Mouse (Mus musculus) midbrain, embryonic 12.5 days (tissue): Measurements from ENCODE around the gene Fcho2. TPM values are rescaled to one million over a fixed set of nuclear protein-coding genes. Genes with fewer than 3 reads are reported as not detected.

Experiments used
- ATAC-seq: fragments of 200-750 bp; cut with Nextera tagmentation; 2 replicates; pipeline ENCODE4 v1.8.0; 2017; ENCODE audit warnings: low read depth, moderate TSS enrichment, moderate library complexity; ENCODE audit not compliant: low FRiP score
- H3K27ac ChIP-seq: fragments of 300-500 bp; sonication (generic); replicated peaks from 2 replicates; pipeline ENCODE4 v1.5.1; 2016; ENCODE audit warnings: mild to moderate bottlenecking
- H3K27me3 ChIP-seq: fragments of 300-500 bp; sonication (generic); 2 replicates; pipeline ENCODE4 v1.6.1; 2016; ENCODE audit warnings: mild to moderate bottlenecking
- H3K36me3 ChIP-seq: fragments of 300-500 bp; sonication (generic); 2 replicates; pipeline ENCODE4 v1.6.1; 2016
- H3K4me1 ChIP-seq: fragments of 300-500 bp; sonication (generic); 2 replicates; pipeline ENCODE4 v1.6.1; 2016
- H3K4me2 ChIP-seq: fragments of 300-500 bp; sonication (generic); replicated peaks from 2 replicates; pipeline ENCODE4 v1.6.1; 2016; ENCODE audit warnings: mild to moderate bottlenecking, moderate library complexity
- H3K4me3 ChIP-seq: fragments of 300-500 bp; sonication (generic); 2 replicates; pipeline ENCODE4 v1.5.1; 2016; ENCODE audit warnings: mild to moderate bottlenecking
- H3K9ac ChIP-seq: fragments of 300-500 bp; sonication (generic); replicated peaks from 2 replicates; pipeline ENCODE4 v1.6.1; 2016; ENCODE audit warnings: mild to moderate bottlenecking, moderate library complexity
- H3K9me3 ChIP-seq: fragments of 300-500 bp; sonication (generic); 2 replicates; pipeline ENCODE4 v1.6.1; 2016; ENCODE audit warnings: mild to moderate bottlenecking
- WGBS: fragments of 180-500 bp; shearing (Covaris S2); methylation state at CpG from one replicate; pipeline ENCODE4 v1.1.7; 2016; 5-methylcytosine and 5-hydroxymethylcytosine counted together
- polyA plus RNA-seq: library from polyadenylated mRNA; unstranded; fragments of >200 nt; fragmentation: Nextera tagmentation; extraction: Ambion mirVana; gene quantifications from 2 replicates; pipeline ENCODE4 v1.2.1, GENCODE M21; 2016

Fcho2 gene
- polyA plus RNA-seq, 1 experiment from 2014 or later: 37.3 TPM

DNA sequence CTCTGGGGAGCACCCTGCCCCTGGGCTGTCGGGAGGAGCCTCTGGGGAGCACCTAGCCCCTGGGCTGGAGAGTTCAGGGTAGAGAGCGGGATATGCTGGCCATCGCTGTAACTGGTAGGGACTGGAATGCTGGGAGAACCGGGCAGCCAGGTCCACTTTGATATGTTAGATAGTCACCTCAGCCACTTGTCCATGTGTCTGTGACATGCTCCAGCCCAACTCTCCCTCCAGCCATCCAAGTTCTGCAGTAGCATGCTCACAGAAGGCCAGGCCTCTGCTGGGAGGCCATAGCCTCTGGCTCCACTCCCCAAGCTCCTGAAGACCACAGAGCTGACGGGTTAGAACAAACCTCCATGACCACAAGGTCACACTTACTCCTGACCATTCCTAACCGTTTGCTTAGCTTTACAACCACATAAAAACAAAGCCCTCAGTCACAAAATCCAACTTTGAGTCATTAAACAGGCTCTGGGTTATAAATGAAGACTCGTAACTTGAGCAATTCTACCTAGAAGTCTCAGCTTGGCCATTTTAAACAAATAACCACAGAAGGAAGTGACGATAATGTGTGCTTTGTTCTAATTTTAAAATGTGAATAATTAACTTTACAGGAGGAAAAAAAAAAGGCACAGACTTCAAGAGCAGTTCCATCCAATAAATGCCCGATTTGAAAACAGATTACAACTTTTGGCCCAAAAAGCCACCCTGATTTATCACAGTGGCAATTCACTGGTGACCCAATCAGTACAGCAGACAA is 130.9 kb downstream of the Fcho2 start:
- Histone ChIP-seq H3K36me3 (no peaks in the 10 kb centered on the region), H3K27ac (no peak overlapping the region), H3K4me1 (peaks cover 5% of the 10 kb centered on the region), H3K9ac (no peak overlapping the region), H3K9me3 (no peaks in the 10 kb centered on the region), H3K27me3 (no peaks in the 10 kb centered on the region), H3K4me3 (no peak overlapping the region), H3K4me2 (no peak overlapping the region)
- WGBS: 81% methylated on average over 8 of the region's 9 CpGs
- ATAC-seq: no peak

DNA sequence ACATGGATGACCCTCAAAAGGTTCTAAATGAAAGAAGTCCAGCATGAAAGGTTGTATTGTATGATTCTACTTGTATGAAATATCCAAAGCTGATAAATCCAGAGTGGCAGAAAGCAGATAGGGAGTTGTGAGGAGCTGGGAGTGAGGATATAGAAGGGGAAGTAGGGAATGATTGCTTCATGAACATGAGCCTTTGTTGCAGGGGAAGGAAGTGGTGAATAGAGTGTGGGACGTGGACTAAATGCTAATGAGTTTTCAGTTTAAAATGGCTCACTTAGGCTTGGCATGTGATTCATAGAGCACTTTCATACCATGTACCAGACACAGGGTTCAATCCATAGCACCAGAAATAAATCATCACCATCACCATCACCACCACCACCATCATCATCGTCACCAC is 131.8 kb downstream of the Fcho2 start:
- no peak overlapping the region for H3K4me3 ChIP-seq
- no peaks in the 10 kb centered on the region for H3K9me3 ChIP-seq
- H3K9ac ChIP-seq: no peak overlapping the region
- H3K27me3 ChIP-seq: no peaks in the 10 kb centered on the region; the same call in 1 of the 2 replicates
- 84% methylated on average over 2 of the region's 2 CpGs for WGBS
- H3K4me1 ChIP-seq: peaks cover 5% of the 10 kb centered on the region
- no peak for ATAC-seq
- H3K36me3 ChIP-seq: no peaks in the 10 kb centered on the region
- H3K27ac ChIP-seq: no peak overlapping the region
- no peak overlapping the region for H3K4me2 ChIP-seq

DNA sequence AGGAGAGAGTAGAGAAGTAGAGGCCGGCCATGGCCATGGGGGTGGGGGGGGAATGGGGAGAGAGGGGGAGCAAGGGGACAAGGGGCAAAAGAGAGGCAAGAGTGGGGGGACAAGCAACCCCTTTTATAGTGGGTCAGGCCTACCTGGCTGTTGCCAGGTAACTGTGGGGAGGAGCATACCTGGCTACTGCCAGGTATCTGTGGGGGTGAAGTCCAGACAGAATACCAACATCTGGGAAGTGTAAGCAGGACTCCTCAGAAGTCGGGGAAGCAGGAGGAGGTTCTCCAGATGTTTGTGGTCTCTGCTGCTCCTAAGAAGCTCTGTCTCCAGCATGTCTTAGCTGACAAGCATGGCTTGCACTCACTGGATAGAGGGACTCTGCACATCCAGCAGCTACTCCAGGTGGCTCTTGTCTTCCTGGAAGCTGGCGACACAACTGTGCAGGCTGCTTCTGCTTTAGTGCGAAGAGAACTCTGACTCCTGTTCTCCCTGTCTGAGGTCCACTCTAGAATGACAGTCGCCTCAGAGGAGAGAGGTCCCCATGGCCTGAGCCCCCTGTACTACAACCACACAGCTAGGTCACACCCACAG is 134.7 kb downstream of the Fcho2 start:
- Histone ChIP-seq H3K36me3 (no peaks in the 10 kb centered on the region), H3K4me1 (no peaks in the 10 kb centered on the region), H3K27ac (no peak overlapping the region), H3K27me3 (no peaks in the 10 kb centered on the region; the same call in 1 of the 2 replicates), H3K9ac (no peak overlapping the region), H3K4me3 (no peak overlapping the region), H3K9me3 (no peaks in the 10 kb centered on the region), H3K4me2 (no peak overlapping the region)
- WGBS: 93% methylated on average over 5 of the region's 5 CpGs
- no peak for ATAC-seq

DNA sequence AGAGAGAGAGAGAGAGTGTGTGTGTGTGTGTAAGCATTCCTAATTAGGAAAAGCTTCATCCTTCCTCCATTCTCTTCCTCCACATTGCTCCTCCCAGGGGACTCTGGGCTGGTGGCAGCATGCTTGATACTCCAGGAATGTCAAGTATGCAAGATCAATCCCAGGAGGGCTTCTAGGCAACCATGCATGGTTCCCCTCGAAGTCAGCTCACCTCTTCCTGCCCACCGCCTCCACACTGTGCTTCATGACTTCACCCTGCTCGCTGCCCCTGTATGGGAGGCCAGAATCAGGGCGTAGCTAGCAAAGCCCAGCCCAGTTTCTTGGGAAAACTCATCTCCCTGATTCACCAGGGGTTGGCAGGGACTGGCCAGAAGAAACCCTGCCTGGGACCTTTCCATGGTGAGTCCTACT is 135.6 kb downstream of the Fcho2 start:
- ATAC-seq: no peak
- Histone ChIP-seq H3K27me3 (no peaks in the 10 kb centered on the region; the same call in 1 of the 2 replicates), H3K4me3 (no peak overlapping the region), H3K9me3 (no peaks in the 10 kb centered on the region), H3K27ac (no peak overlapping the region), H3K4me1 (no peaks in the 10 kb centered on the region), H3K36me3 (no peaks in the 10 kb centered on the region), H3K4me2 (no peak overlapping the region), H3K9ac (no peak overlapping the region)
- 56% methylated on average over 4 of the region's 4 CpGs for WGBS

DNA sequence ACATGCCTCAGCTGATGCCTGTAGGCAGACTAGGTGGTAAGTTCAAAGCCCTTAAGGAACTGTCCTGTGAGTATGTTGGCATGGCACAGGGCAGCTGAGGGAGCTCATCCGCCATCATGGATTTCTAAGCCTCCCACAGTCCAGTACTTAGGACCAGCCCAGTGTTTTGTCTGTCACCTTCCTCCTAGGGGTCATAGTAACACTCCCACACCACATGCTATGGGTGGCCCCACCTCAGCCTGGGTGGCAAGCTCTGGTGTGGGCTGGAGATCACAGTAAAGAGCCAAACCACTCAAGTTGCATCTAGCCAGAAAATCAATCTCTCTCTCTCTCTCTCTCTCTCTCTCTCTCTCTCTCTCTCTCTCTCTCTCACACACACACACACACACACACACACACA is 136.0 kb downstream of the Fcho2 start:
- Histone ChIP-seq H3K4me1 (no peaks in the 10 kb centered on the region), H3K27ac (no peak overlapping the region), H3K36me3 (no peaks in the 10 kb centered on the region), H3K4me3 (no peak overlapping the region), H3K27me3 (no peaks in the 10 kb centered on the region; the same call in 1 of the 2 replicates), H3K4me2 (no peak overlapping the region), H3K9ac (no peak overlapping the region), H3K9me3 (no peaks in the 10 kb centered on the region)
- no peak for ATAC-seq
- WGBS: 79% methylated on average over 1 of the region's 1 CpGs

DNA sequence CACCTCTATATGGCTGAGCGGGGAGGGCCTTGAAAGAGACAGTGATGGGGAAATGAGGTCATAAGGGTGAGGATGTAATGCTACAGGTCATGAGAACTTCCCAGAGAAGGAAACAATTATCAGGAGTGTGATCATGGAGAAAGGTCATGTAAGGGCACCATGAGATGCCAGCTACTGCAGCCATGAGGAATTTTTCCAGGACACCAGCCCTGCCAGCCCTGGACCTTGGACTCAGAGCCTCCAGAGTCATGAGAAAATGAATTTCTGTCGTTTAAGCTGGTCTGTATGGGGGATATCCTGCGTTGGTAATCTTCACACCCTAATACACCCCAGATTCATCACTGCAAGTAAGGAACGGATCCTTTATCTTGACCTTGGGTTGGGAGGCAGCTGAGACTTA is 141.3 kb downstream of the Fcho2 start:
- H3K9ac ChIP-seq: no peak overlapping the region
- no peak for ATAC-seq
- no peaks in the 10 kb centered on the region for H3K9me3 ChIP-seq
- no peak overlapping the region for H3K4me3 ChIP-seq
- H3K4me1 ChIP-seq: no peaks in the 10 kb centered on the region
- no peaks in the 10 kb centered on the region; the same call in 1 of the 2 replicates for H3K27me3 ChIP-seq
- no peak overlapping the region for H3K27ac ChIP-seq
- 87% methylated on average over 4 of the region's 4 CpGs for WGBS
- H3K4me2 ChIP-seq: no peak overlapping the region
- H3K36me3 ChIP-seq: no peaks in the 10 kb centered on the region

Other genes starting within 250 kb of the Fcho2 start
- not detected in 2 replicates for gene Tmem174, start 178.0 kb downstream of the Fcho2 start, polyA plus RNA-seq
- not detected in 2 replicates for gene Tmem171, start 120.6 kb downstream of the Fcho2 start, polyA plus RNA-seq
- gene Tnpo1, start 110.9 kb upstream of the Fcho2 start, polyA plus RNA-seq: 86.9 and 93.2 TPM in 2 replicates
- gene 1700024P04Rik, start 169.1 kb upstream of the Fcho2 start, polyA plus RNA-seq: not detected in 2 replicates